Mouse (Mus musculus) CH12.LX (cell line): ENCODE data around the gene Zdhhc25. TPM values are rescaled to one million over a fixed set of nuclear protein-coding genes. Genes with fewer than 3 reads are reported as not detected.

Experiments used
- DNase-seq: peaks from one replicate; pipeline ENCODE4 v3.0.0-alpha.2; 2013; ENCODE audit errors: extremely low read depth
- H3K27ac ChIP-seq: 2 replicates; pipeline ENCODE4 v1.5.1; 2012; ENCODE audit warnings: low read depth, mild to moderate bottlenecking, control low read depth, moderate library complexity; ENCODE audit not compliant: insufficient read depth
- H3K27me3 ChIP-seq: replicated peaks from 2 replicates; pipeline ENCODE3; 2012; ENCODE audit warnings: inconsistent platforms
- H3K36me3 ChIP-seq, 2 experiments: replicated peaks in 1 of 2; 2 replicates each; pipeline versions ENCODE3 to v1.6.1; 2012; ENCODE audit warnings: inconsistent platforms in 1 of 2, low read length in 1 of 2, mild to moderate bottlenecking in 1 of 2, mixed read lengths in 1 of 2, moderate library complexity in 1 of 2; ENCODE audit not compliant: control insufficient read depth in 1 of 2, insufficient read depth in 1 of 2
- H3K4me1 ChIP-seq, 2 experiments: 2 replicates each; pipeline ENCODE4 v1.6.1; 2012; ENCODE audit warnings: inconsistent platforms in 1 of 2, moderate library complexity in 1 of 2; ENCODE audit not compliant: insufficient read depth in 2 of 2, control insufficient read depth in 1 of 2
- H3K4me2 ChIP-seq: 2 replicates; pipeline ENCODE4 v1.6.1; 2012; ENCODE audit warnings: low read depth, mild to moderate bottlenecking, control low read depth; ENCODE audit not compliant: poor library complexity, insufficient read depth, severe bottlenecking
- H3K4me3 ChIP-seq, 3 experiments: fragments of 150-350 bp in 1 of 3; sonication (generic) in 1 of 3; replicated peaks in 1 of 3; 2 replicates each; pipeline versions ENCODE3 to v1.5.1; 2011 to 2012; ENCODE audit warnings: low read depth in 2 of 3, low read length in 2 of 3, mild to moderate bottlenecking in 2 of 3, moderate library complexity in 2 of 3, control low read depth in 1 of 3, improper control_type of control experiment in 1 of 3, inconsistent platforms in 1 of 3, mixed read lengths in 1 of 3; ENCODE audit not compliant: poor library complexity in 1 of 3
- H3K79me2 ChIP-seq: replicated peaks from 2 replicates; pipeline ENCODE4 v1.6.1; 2012; ENCODE audit warnings: mild to moderate bottlenecking, moderate library complexity; ENCODE audit not compliant: control insufficient read depth, poor library complexity, insufficient read depth, severe bottlenecking; ENCODE audit errors: extremely low read depth
- H3K9ac ChIP-seq: 2 replicates; pipeline ENCODE4 v1.6.1; 2012; ENCODE audit warnings: low read depth, mild to moderate bottlenecking, control low read depth, moderate library complexity; ENCODE audit not compliant: insufficient read depth
- H3K9me3 ChIP-seq: replicated peaks from 2 replicates; pipeline ENCODE3; 2012; ENCODE audit warnings: low read length, inconsistent platforms, mixed read lengths
- BHLHE40 ChIP-seq: IDR thresholded peaks from 2 replicates; pipeline ENCODE4 v1.6.1; 2011; ENCODE audit warnings: mild to moderate bottlenecking, low read depth, low read length, improper control_type of control experiment
- CTCF ChIP-seq, 2 experiments: IDR thresholded peaks in 1 of 2; conservative IDR thresholded peaks in 1 of 2; 2 replicates each; pipeline ENCODE4 v1.5.1; 2011 to 2012; ENCODE audit warnings: low read depth in 2 of 2, low read length in 2 of 2, improper control_type of control experiment in 1 of 2, inconsistent platforms in 1 of 2, mild to moderate bottlenecking in 1 of 2, moderate library complexity in 1 of 2
- ELF1 ChIP-seq: IDR thresholded peaks from 2 replicates; pipeline ENCODE4 v1.6.1; 2014; ENCODE audit warnings: low read depth, mild to moderate bottlenecking, inconsistent platforms, low read length, improper control_type of control experiment
- EP300 ChIP-seq: IDR thresholded peaks from 2 replicates; pipeline ENCODE4 v1.6.1; 2011; ENCODE audit warnings: low read length, improper control_type of control experiment
- ETS1 ChIP-seq: conservative IDR thresholded peaks from 2 replicates; pipeline ENCODE4 v1.6.1; 2012; ENCODE audit warnings: low read depth, mild to moderate bottlenecking, inconsistent platforms, low read length, improper control_type of control experiment, moderate library complexity
- GABPA ChIP-seq: IDR thresholded peaks from 2 replicates; pipeline ENCODE4 v1.6.1; 2012; ENCODE audit warnings: low read depth, low read length, improper control_type of control experiment, inconsistent platforms; ENCODE audit not compliant: insufficient replicate concordance
- HCFC1 ChIP-seq: IDR thresholded peaks from 2 replicates; pipeline ENCODE4 v1.6.1; 2012; ENCODE audit warnings: low read depth, mild to moderate bottlenecking, inconsistent platforms, low read length, improper control_type of control experiment
- MAX ChIP-seq: IDR thresholded peaks from 2 replicates; pipeline ENCODE4 v1.6.1; 2011; ENCODE audit warnings: low read length, improper control_type of control experiment
- MAZ ChIP-seq: IDR thresholded peaks from 2 replicates; pipeline ENCODE4 v1.6.1; 2012; ENCODE audit warnings: low read depth, mild to moderate bottlenecking, inconsistent platforms, low read length, improper control_type of control experiment, moderate library complexity
- NELFE ChIP-seq: IDR thresholded peaks from 2 replicates; pipeline ENCODE4 v1.6.1; 2011; ENCODE audit warnings: low read depth, low read length, improper control_type of control experiment
- NRF1 ChIP-seq: IDR thresholded peaks from 2 replicates; pipeline ENCODE4 v1.6.1; 2014; ENCODE audit warnings: low read depth, mild to moderate bottlenecking, inconsistent platforms, low read length, improper control_type of control experiment, moderate library complexity
- PAX5 ChIP-seq: IDR thresholded peaks from 2 replicates; pipeline ENCODE4 v1.6.1; 2012; ENCODE audit warnings: low read length, inconsistent platforms, mixed read lengths
- POLR2A ChIP-seq: IDR thresholded peaks from 2 replicates; pipeline ENCODE4 v1.6.1; 2011; ENCODE audit warnings: low read depth, mild to moderate bottlenecking, improper control_type of control experiment, low read length
- RAD21 ChIP-seq: IDR thresholded peaks from 2 replicates; pipeline ENCODE4 v1.6.1; 2011; ENCODE audit warnings: low read depth, mild to moderate bottlenecking, low read length, improper control_type of control experiment, moderate library complexity
- RCOR1 ChIP-seq: conservative IDR thresholded peaks from 2 replicates; pipeline ENCODE4 v1.6.1; 2012; ENCODE audit warnings: low read depth, mild to moderate bottlenecking, inconsistent platforms, low read length, improper control_type of control experiment
- TCF12 ChIP-seq: IDR thresholded peaks from 2 replicates; pipeline ENCODE4 v1.6.1; 2014; ENCODE audit warnings: low read depth, mild to moderate bottlenecking, inconsistent platforms, low read length, improper control_type of control experiment
- USF1 ChIP-seq: IDR thresholded peaks from 2 replicates; pipeline ENCODE4 v1.6.1; 2014; ENCODE audit warnings: low read depth, mild to moderate bottlenecking, inconsistent platforms, low read length, improper control_type of control experiment
- ZKSCAN1 ChIP-seq: IDR thresholded peaks from 2 replicates; pipeline ENCODE4 v1.6.1; 2012; ENCODE audit warnings: low read depth, inconsistent platforms, low read length, improper control_type of control experiment, borderline replicate concordance
- ZMIZ1 ChIP-seq: IDR thresholded peaks from 2 replicates; pipeline ENCODE4 v1.6.1; 2012; ENCODE audit warnings: low read depth, mild to moderate bottlenecking, inconsistent platforms, low read length, improper control_type of control experiment
- dilution Hi-C: fragments of 300-500 bp; cut with MboI; formaldehyde crosslinking; loops from 2 replicates; pipeline ENCODE4 v1.14.3; 2020; ENCODE audit warnings: low sequenced_read_pairs; ENCODE audit not compliant: extremely low pct_unique_long_range_greater_than_20kb, extremely low pct_ligation_motif_present
- in situ Hi-C: fragments of 300-500 bp; cut with MboI; formaldehyde crosslinking; loops from 3 replicates; pipeline ENCODE4 v1.14.3; 2019; ENCODE audit warnings: low sequenced_read_pairs, low pct_ligation_motif_present, low pct_unique_long_range_greater_than_20kb, mixed read lengths
- polyA plus RNA-seq: library from polyadenylated mRNA; unstranded; fragments of >175 nt; gene quantifications from 2 replicates; pipeline ENCODE4 v1.2.1, GENCODE M21; 2012; ENCODE audit warnings: low read depth; ENCODE audit not compliant: insufficient read length
- total RNA-seq, 2 experiments: library from RNA; depleted of rRNA; stranded (reverse); fragments of 300-350 nt in 1 of 2; fragments of >200 nt in 1 of 2; gene quantifications; 2 replicates each; pipeline ENCODE4 v1.2.3; 2012 to 2014

Zdhhc25 gene
- total and polyA plus RNA-seq, 3 experiments = not detected

DNA sequence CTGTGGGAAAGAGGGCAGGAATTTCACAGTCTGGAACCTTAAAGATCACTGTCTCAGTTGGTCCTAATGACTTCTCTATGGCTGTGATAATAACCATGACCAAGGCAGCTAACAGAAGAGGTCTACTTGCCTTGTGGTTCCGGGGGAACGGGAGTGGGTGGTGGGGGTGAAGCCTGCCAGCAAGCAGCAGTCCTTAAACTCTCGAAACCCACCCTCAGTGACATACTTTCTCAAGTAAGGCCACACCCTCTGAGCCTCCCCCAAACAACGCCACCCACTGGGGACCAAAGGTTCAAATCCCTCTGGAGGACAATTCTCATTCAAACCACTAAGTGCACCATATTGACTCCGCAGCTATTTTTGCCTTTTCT is 5.3 kb downstream of the Zdhhc25 start:
- Histone ChIP-seq H3K4me1 (no peaks in the 10 kb centered on the region), H3K4me2 (no peak overlapping the region), H3K4me3 (no peak overlapping the region), H3K36me3 (no peaks in the 10 kb centered on the region), H3K79me2 (no peaks in the 10 kb centered on the region), H3K9ac (no peak overlapping the region), H3K27me3 (peaks cover 50% of the 10 kb centered on the region), H3K27ac (no peak overlapping the region), H3K9me3 (peaks cover 5% of the 10 kb centered on the region)
- DNase-seq = no peak
- dilution Hi-C loops = no loop called here
- TF ChIP-seq RAD21 = no peak
- TF ChIP-seq BHLHE40 = no peak
- no peak for TF ChIP-seq POLR2A
- TF ChIP-seq PAX5 = no peak
- no peak for TF ChIP-seq MAZ
- in situ Hi-C loops = no loop called here

- Histone ChIP-seq H3K4me2 (no peak overlapping the region), H3K9ac (no peak overlapping the region), H3K4me3 (no peak overlapping the region), H3K79me2 (no peaks in the 10 kb centered on the region), H3K27me3 (peaks cover 54% of the 10 kb centered on the region), H3K4me1 (no peaks in the 10 kb centered on the region), H3K9me3 (no peaks in the 10 kb centered on the region), H3K36me3 (no peaks in the 10 kb centered on the region), H3K27ac (no peak overlapping the region)
- TF ChIP-seq ETS1 = no peak
- TF ChIP-seq EP300 = no peak
- TF ChIP-seq NRF1 = no peak
- no peak for TF ChIP-seq ZKSCAN1
- no peak for TF ChIP-seq BHLHE40
- TF ChIP-seq POLR2A = no peak
- TF ChIP-seq ELF1 = no peak
- TF ChIP-seq RCOR1 = no peak
- no peak for TF ChIP-seq NELFE
- TF ChIP-seq ZMIZ1 = no peak
- no peak for TF ChIP-seq HCFC1
- no peak for TF ChIP-seq USF1
- TF ChIP-seq TCF12 = no peak
- no peak for TF ChIP-seq GABPA
- no peak for TF ChIP-seq RAD21
- TF ChIP-seq MAX = no peak
- TF ChIP-seq CTCF (conservative IDR thresholded peaks at IDR 0.05 in 1 of 2, IDR thresholded peaks at IDR 0.05 in 1 of 2; ENCODE audit: low read depth in 2 of 2, low read length in 2 of 2) = no peak
- in situ Hi-C loops = no loop called here
- dilution Hi-C loops = no loop called here
- DNase-seq = no peak
Observed at GRCm38 (mm10) chr15:88617125-88617524, 17.0 kb downstream of the Zdhhc25 start.
